Mouse (Mus musculus) cerebellum, adult 9-11 months (tissue): ENCODE data around the gene Morn3.

Experiments
- DNase-seq: peaks from one replicate; pipeline ENCODE4 v3.0.0; 2022

The Morn3 gene

GRCm38 (mm10) chr5:123059757-123060520 lies 13.1 kb upstream of the Morn3 start:
- DNase-seq, result no peak

GRCm38 (mm10) chr5:123058251-123059102 lies 11.7 kb upstream of the Morn3 start:
- DNase-seq, result no peak

GRCm38 (mm10) chr5:123057366-123058250 lies 10.8 kb upstream of the Morn3 start:
- peak; percentile 100 for DNase-seq

- no peak for DNase-seq
Observed at GRCm38 (mm10) chr5:123051736-123052135, 4.9 kb upstream of the Morn3 start.

GRCm38 (mm10) chr5:123050918-123051317 lies 4.1 kb upstream of the Morn3 start:
- peak; percentile 45 for DNase-seq

- no peak for DNase-seq
Observed at GRCm38 (mm10) chr5:123049271-123049670, 2.5 kb upstream of the Morn3 start.

GRCm38 (mm10) chr5:123045561-123046295 lies 1.1 kb downstream of the Morn3 start:
- no peak for DNase-seq

GRCm38 (mm10) chr5:123043856-123044255 lies 3.0 kb downstream of the Morn3 start:
- no peak for DNase-seq

GRCm38 (mm10) chr5:123040796-123041195 lies 6.0 kb downstream of the Morn3 start:
- DNase-seq, result no peak

GRCm38 (mm10) chr5:123039120-123039752 lies 7.6 kb downstream of the Morn3 start:
- no peak for DNase-seq

GRCm38 (mm10) chr5:123038115-123038514 lies 8.7 kb downstream of the Morn3 start:
- DNase-seq, result no peak

- no peak for DNase-seq
Observed at GRCm38 (mm10) chr5:123035564-123035963, 11.3 kb downstream of the Morn3 start.

GRCm38 (mm10) chr5:123035089-123035488 lies 11.7 kb downstream of the Morn3 start:
- DNase-seq, result no peak

GRCm38 (mm10) chr5:123033646-123034160 lies 13.1 kb downstream of the Morn3 start:
- no peak for DNase-seq

- no peak for DNase-seq
Observed at GRCm38 (mm10) chr5:123031312-123031711, 15.5 kb downstream of the Morn3 start.

- no peak for DNase-seq
Observed at GRCm38 (mm10) chr5:123029729-123030128, 17.1 kb downstream of the Morn3 start.

- DNase-seq, result no peak
Observed at GRCm38 (mm10) chr5:123027436-123027835, 19.4 kb downstream of the Morn3 start.

GRCm38 (mm10) chr5:123026414-123026813 lies 20.4 kb downstream of the Morn3 start:
- no peak for DNase-seq

GRCm38 (mm10) chr5:123024965-123025573 lies 21.7 kb downstream of the Morn3 start:
- no peak for DNase-seq

GRCm38 (mm10) chr5:123024312-123024711 lies 22.5 kb downstream of the Morn3 start:
- DNase-seq, result no peak

- no peak for DNase-seq
Observed at GRCm38 (mm10) chr5:123023049-123023448, 23.8 kb downstream of the Morn3 start.
